Mouse (Mus musculus) C2C12 (cell line): Measurements from ENCODE around the gene Sh3bp1.

Experiments used
- CTCF ChIP-seq: IDR thresholded peaks from one replicate; pipeline ENCODE4 v1.5.1; 2011; ENCODE audit not compliant: control insufficient read depth, insufficient read depth, insufficient read length
- MYOG ChIP-seq: IDR thresholded peaks from one replicate; pipeline ENCODE4 v1.6.1; 2011; ENCODE audit not compliant: control insufficient read depth, insufficient read length; ENCODE audit errors: extremely low read depth

DNA sequence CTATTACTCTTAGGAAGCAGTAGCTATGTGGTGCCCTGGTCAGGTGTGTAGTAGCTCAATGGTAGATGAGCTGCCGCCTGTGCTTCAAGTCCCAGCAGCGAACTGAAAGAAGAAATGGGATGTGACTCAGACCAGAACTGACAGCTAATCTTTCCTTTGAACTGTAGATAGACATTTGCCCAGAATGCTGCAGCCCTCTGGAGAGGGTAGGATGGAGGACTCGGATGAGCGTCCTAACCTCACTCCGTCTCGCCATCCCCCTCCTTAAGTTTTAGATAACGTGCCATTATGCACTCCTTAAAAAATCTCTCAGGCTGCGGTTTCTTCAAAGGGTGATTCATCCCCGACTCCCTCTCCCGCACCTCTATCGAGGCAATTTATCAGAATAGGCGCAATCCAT lies 20.3 kb downstream of the Sh3bp1 start:
- TF ChIP-seq CTCF (no peak), MYOG (no peak)
